Mouse (Mus musculus) liver, embryonic 14.5 days (tissue): ENCODE data around the gene Polr3h.

Experiments
- CTCF ChIP-seq: IDR thresholded peaks from 2 replicates; pipeline ENCODE4 v1.5.1; 2016; ENCODE audit warnings: antibody characterized with exemption, low read depth, control low read depth
- EP300 ChIP-seq: IDR thresholded peaks from 2 replicates; pipeline ENCODE4 v1.6.1; 2016; ENCODE audit warnings: antibody characterized with exemption, low read depth

GRCm38 (mm10) chr15:81853081-81853480 is 73.0 kb downstream of the Polr3h start:
- no peak for TF ChIP-seq EP300
- no peak for TF ChIP-seq CTCF
